Mouse (Mus musculus) layer of hippocampus, adult 2 months (tissue): Measurements from ENCODE around the gene Erv3. TPM values are rescaled to one million over a fixed set of nuclear protein-coding genes. Genes with fewer than 3 reads are reported as not detected.

Experiments used
- DNase-seq, 2 experiments: peaks; one replicate each; pipeline ENCODE4 v3.0.0; 2022; ENCODE audit warnings: low spot score in 2 of 2
- H3K27ac ChIP-seq: fragments of 200-600 bp; 2 replicates; pipeline ENCODE4 v1.8.1; 2022
- H3K4me3 ChIP-seq: fragments of 200-600 bp; 2 replicates; pipeline ENCODE4 v1.8.1; 2022; ENCODE audit warnings: mild to moderate bottlenecking
- CTCF ChIP-seq: fragments of 200-600 bp; conservative IDR thresholded peaks from 2 replicates; pipeline ENCODE4 v1.8.1; 2022; ENCODE audit warnings: antibody characterized with exemption, mild to moderate bottlenecking, moderate library complexity
- total RNA-seq, 2 experiments: library from RNA; stranded (reverse); gene quantifications; 2 replicates each; pipeline ENCODE4 v1.2.3; 2021

Erv3 gene
- total RNA-seq, 2 experiments from 2014 or later = 0.12 TPM; not detected in 1

DNA sequence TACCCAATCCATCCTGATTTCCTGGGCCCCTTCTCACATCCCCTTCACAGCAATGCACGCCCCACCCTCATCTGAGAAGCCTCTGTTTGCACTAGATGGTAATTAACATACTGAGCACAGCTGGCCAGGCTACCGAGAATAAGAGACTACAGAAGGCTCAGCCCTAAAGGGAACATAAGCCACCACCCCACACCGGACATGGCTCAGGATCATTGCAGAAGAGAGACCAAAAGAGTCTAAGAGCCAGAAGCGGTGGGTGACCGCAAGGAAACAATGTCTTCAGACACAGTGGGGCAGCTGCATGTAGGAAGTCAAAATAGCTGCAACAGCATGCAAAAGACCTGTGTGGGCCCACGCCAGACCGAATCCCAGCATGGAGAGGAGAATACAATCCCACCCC, 50.7 kb downstream of the Erv3 start:
- DNase-seq = no peak
- H3K4me3 ChIP-seq = no peak overlapping the region
- TF ChIP-seq CTCF = no peak
- H3K27ac ChIP-seq = no peak overlapping the region

DNA sequence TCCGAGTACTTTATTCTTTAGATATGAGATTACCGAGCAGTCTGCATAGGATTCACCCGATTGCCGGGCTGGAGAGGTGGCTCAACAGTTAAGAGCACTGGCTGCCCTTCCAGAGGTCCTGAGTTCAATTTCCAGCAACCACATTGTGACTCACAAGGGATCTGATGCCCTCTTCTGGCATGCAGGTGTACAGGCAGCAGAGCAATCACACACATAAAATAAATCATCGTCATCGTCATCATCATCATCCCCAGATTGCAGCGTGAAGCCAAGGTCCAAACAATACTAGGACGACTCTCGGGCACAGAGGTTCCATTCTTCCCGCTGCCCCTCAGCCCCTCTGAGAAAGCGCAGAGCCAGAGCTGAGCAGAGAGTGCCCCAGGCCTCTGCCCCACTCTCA, 51.9 kb downstream of the Erv3 start:
- DNase-seq = no peak
- no peak overlapping the region for H3K27ac ChIP-seq
- TF ChIP-seq CTCF = peak; percentile 63
- no peak overlapping the region for H3K4me3 ChIP-seq

DNA sequence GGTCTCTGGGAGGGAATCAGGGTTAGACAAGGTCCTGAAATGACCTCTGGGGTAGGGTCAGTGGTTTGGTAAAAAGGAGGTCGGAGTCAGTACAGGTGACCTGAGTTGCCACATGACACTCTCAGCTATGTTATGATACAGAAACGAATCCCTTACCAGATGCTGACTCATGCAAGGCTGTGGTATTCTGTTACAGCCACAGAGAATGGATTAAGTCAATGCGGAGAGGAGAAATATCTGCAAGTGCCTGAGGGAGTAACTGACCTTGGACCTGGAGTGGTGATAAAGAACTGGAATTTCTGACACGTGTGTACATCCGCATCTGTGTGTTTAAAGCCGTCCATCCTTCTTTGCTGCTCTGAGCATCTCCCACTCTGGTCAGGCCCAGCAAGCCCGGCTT, 52.7 kb downstream of the Erv3 start:
- no peak overlapping the region for H3K4me3 ChIP-seq
- TF ChIP-seq CTCF = no peak
- H3K27ac ChIP-seq = no peak overlapping the region
- no peak for DNase-seq

DNA sequence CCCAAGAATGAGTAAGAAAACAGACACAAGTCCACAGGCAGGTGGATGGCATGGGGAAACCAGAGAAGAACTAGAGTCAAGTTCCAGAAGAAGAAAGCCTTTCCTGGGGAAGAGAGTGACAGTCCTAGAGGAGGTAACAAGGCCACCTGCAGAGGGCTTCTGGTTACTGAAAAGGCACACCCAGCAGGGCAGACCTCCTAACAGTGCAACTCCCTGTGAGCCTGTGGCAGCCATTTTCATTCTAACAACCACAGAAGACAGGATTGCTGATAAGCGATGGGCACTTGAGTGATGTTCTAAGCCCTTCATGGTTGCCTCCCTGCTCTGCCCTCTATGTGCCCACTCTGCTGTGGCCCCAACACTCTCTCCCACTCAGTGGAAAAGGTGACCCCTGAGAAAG, 54.2 kb downstream of the Erv3 start:
- H3K27ac ChIP-seq = no peak overlapping the region
- no peak for TF ChIP-seq CTCF
- no peak overlapping the region for H3K4me3 ChIP-seq
- no peak for DNase-seq

DNA sequence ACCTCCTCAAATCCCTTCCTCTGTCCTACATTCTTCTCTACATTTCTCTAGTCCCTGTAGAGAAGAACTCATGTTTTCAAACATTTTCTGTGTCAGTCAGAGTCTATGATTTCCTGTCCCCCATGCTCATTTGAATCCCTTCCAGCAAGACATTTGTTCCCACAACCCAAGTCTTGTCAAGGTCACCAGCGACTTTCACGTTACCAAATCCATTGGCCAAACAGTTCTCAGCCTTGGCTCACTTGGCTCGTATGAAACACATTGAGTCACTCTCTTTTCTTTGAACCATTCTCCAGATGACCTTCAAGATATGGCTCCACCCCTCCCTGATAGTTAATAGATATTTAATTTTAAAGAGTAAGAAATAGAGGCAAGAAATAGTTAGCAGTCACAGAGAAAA, 55.7 kb downstream of the Erv3 start:
- Histone ChIP-seq H3K4me3 (no peak overlapping the region), H3K27ac (no peak overlapping the region)
- TF ChIP-seq CTCF = no peak
- DNase-seq = no peak

Other genes starting within 250 kb of the Erv3 start
- gene Prnp, start 50.2 kb upstream of the Erv3 start, total RNA-seq = 100 to 1,000 TPM; 984 to 990 TPM
- gene Prn, start 50.2 kb upstream of the Erv3 start, total RNA-seq = not detected
- not detected for gene Prnd, start 91.1 kb upstream of the Erv3 start, total RNA-seq
- gene Rassf2, start 170.5 kb upstream of the Erv3 start, total RNA-seq = 10 to 100 TPM; 39.9 to 43.2 TPM